Mouse (Mus musculus): ENCODE data around the gene Grin1.
A peak's percentile ranks its signal among the peaks of the same experiment; 100 is the strongest.

Gene Grin1

GRCm38 (mm10) chr2:25246183-25247072 is 72.6 kb downstream of the Grin1 start, which contains the start of gene AL732309.1:
TSS of gene AL732309.1 (minus strand) at chr2:25246863.
- no peak for DNase-seq

DNA sequence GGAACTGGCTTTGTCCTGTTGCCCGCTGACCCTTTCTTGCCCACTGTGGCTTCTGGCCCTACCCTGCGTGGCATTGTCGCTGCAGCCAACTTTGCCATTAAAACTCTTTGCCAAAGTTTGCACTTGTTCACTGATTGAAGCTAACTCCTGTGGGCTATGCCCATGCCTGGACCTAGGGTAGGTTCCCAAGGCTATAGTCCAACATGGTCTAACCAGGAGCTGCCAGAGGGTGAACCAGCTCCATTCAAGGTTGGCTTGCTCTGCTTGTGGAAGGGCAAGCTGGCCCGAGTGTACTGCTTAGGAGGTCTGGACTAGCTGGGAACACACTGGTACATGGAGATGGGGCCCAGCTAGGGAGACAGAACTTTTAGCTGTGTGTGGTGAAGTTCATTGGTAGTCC is 74.8 kb downstream of the Grin1 start:
- no peak for DNase-seq

DNA sequence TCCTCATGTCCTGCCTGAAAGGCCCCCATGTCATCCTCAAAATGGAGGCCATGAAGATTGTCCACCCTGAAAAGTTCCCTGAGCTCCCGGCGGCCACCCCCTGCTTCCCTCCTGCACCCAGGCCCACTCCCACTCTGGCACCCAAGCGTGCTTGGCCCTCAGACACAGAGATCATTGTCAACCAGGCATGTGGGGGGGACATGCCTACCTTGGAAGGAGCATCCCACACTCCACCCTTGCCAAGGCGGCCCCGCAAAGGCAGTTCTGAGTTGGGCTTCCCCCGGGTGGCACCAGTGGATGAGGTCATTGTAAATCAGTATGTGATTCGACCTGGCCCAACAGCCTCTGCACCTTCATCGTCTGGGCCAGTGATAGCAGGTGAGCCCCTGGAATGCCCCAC is 75.6 kb downstream of the Grin1 start:
- DNase-seq: no peak

GRCm38 (mm10) chr2:25242101-25242506 is 76.9 kb downstream of the Grin1 start, which contains the start of the genes Rnf208 and Cysrt1:
TSS of gene Rnf208 (plus strand) at chr2:25242255.
TSS of gene Cysrt1 (minus strand) at chr2:25242452.
- peak; percentile 50 for DNase-seq

DNA sequence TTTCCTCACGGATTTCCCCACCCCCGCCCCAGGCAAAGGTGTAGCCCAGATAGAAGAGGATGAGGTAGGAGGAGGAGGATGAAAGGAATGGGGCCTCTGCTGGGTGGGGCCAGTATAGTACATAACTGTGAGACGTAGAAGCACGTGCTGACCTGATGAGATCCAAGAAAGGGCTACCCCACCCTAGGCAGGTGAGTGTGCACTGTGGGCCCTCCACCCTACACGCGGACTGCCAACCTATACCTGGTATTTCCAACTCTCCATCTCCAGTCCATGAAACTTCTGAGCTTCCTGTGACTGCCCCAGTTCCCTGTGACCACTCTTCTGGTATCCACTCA is 77.6 kb downstream of the Grin1 start:
- DNase-seq: no peak
